Mouse (Mus musculus) gastrocnemius, adult 8-10 months (tissue): ENCODE data around the gene Enpp6. TPM values are rescaled to one million over a fixed set of nuclear protein-coding genes. Genes with fewer than 3 reads are reported as not detected.
"Not testable (repeated sequence)": the region's sequence is repeated elsewhere in the genome, so short reads cannot be mapped to it uniquely, and the experiment has no call there.

Experiments used
- DNase-seq, 2 experiments: peaks; one replicate each; pipeline ENCODE4 v3.0.0; 2022; ENCODE audit warnings: low spot score in 2 of 2
- total RNA-seq, 4 experiments: library from RNA; stranded (reverse); gene quantifications; 2 replicates each; pipeline ENCODE4 v1.2.4; 2022

The Enpp6 gene
- total RNA-seq, 4 experiments from 2014 or later: 0.22 to 0.97 (median 0.31) TPM

DNA sequence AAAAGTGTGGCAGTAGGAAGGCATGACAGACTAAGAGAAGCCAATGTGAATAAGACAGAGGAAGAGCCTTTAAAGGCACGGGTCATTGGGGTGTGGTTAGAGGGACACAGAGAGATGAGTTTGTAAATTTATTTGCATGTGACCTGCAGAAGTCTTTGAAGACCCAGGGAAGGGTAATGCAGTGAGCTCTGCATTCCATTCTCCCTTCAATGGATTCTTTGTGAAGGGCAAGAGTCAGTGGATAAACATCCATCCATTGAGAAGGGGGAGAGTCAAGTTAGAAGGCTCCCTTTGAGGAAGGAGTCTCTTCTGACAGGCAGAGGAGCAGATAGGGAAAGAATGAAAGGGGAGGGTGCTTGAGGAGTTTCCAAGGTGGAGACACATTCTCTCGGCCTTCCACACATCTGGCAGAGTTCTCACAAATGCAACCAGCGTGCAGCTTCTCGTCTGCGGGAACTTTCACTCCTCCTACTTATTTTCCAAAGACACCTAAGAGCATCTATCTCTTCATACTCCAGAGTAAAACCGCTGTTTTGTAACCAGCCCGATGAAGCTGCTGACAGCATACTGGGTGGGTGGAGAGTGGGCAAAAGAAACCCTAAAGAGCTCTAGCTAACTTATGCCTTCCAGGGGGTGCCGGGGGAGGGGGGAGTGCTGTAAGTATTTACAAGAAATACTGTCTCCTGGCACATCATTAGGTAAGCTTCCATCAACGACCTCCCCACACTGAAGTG is 9.4 kb downstream of the Enpp6 start:
- no peak for DNase-seq

DNA sequence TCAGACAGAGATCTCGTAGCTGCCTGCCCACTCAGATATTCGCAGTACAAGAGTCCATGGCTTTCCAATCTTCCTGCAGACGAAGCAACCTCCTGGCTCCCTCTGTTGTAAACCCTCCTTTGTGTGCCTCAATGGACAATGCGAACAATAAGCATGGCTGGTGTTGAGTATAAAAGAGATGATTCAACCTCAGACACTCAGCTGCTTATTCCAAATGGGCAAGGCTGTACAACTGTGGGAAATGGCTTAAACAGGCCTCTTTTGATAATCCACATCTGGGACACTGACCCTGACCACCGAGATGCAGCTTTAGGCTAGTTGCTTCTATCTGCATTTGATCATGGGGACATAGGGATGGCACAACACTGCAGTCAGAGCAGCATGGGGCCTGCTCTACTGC is 19.0 kb downstream of the Enpp6 start:
- DNase-seq: no peak

DNA sequence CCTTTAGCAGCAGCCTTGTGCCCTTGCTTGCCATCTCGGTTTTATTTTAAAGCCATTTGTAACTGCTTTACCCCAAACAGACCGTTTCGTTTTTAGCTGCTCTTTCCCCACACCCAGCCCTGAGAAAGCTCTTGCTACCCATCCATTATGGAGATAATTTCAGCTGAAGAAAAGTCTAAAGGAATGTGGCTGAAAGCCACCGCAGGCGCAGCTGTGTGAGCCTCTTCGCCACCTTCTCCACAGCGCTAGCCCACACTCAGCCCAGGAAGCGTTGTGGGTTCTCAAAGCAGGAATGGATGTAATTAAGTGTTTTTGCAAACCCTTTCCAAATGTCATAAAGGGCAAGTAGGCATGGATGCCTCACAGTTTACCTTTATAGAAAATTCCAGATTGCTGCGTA is 20.1 kb downstream of the Enpp6 start:
- no peak for DNase-seq

DNA sequence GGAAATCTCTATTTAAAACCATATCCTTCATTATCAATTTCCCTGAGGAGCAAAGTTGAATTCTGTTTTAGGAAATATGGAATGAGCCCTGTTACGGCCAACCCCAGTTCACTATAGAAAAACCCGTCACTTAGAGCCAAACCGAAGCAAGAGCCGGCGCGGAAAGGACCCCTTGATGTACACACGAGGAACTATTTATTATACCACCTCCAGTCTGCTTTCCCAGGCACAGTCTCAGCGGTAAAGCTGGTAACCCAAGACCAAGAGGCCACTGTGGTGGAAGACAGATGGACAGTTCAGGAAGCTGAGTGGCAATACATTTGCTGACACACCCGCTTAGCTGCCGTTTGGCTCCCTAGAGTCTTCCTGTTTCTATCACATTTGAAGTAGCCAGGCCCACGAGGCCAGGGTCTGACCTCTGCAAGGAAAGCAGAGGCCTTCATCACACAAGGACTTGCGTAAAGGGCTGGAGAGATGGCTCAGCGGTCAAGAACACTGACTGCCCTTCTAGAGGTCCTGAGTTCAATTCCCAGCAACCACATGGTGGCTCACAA is 21.6 kb downstream of the Enpp6 start:
- DNase-seq: no peak

DNA sequence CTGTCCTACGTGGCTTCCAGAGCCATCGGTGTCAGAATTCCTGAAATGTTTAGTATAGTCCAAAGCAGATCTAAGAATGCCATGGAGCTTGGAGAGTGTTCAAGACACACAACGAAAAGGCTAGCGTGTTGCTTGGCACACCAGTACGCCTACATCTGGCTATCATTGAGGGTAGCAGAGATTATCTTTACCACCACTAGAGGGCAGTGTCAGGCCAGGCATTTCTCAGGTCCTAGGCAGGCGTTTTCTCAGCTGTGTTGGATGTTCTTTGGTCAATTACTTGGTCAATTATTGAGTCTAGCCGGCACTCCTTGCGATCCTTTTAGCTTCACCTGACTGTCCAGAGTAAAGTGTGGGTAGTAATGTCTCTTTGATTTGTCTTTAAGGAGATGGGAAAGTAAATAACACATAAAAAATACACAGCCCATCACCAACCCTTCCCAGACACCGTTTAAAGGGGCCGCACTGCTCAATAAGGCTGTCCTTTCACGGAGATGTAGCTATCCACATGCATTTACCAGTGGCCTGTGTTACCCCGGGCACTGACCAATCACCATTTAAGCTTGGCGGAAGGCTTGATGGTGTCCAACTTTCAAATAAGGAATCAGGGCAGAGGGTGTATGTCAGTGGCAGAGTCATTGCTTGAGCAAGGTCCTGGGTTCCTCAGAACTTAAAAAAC is 29.7 kb downstream of the Enpp6 start:
- peak; percentile 21 to 24 for DNase-seq

DNA sequence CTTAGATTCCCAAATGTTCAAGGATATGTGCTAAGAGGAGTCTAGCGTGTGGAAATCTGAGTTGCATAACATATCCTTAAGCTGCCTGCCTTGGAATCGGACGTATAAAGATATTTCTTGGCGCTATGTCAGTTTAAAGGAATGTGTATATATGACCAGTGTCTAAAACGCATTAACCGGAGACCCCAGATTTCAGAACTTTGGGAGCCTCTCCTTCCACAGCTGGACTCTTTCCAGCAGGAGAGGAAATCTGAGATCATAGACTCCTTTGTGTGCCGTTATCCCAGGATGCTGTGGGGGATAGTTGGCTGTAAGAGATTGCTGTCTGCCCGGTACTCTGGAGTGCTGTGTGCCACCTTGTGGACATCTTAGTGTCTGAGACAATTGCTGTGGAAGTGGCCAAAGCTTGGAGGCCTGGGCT is 34.5 kb downstream of the Enpp6 start:
- no peak for DNase-seq

DNA sequence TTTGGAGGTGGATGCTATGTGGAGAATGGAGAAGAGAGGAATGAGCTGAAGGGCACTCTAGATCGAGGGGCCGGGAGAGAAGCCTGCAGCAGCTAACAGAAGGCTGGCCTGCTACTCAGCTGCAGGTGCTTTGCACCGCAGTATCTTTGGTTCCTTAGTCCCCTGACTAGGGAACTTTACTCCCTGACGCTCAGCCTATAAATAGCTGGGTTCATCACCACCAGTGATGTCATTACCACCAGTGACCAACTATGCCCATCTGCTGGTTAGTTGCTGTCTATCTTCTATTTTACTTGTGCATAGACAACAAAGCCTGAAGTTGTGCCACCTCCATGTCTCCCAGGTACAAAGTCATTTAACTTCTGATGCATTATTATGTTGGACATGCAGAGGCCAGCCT is 37.9 kb downstream of the Enpp6 start:
- no peak for DNase-seq

DNA sequence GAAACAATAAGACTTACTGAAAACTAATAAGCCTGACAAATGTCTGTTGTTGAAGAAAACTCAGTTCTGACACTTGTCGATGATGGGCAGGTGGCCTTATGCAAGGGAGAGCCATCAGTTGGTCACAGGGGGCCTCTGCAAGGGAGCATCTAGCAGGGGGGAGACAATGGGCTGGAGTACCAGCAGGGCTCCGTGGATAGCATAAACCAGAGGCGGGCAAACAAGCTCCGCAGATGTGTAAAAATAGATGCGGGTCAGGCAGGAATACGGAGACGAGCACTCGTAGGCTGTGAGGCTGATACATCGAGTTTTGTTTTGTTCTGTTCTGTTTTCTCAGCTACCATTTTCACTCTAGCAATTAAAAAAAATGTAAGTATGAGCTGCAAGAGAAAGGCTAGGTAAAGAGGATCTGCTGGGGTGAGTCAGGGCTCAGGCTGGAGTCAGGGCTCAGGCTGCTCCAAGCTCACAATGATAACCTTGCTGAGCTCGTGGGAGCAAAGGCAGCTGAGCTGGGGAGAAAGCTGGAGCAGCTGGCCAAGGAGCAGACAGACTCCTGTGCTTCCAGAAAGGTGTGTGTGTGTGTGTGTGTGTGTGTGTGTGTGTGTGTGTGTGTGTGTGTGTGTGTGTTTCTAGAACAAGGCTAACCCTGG is 40.3 kb downstream of the Enpp6 start:
- no peak for DNase-seq

DNA sequence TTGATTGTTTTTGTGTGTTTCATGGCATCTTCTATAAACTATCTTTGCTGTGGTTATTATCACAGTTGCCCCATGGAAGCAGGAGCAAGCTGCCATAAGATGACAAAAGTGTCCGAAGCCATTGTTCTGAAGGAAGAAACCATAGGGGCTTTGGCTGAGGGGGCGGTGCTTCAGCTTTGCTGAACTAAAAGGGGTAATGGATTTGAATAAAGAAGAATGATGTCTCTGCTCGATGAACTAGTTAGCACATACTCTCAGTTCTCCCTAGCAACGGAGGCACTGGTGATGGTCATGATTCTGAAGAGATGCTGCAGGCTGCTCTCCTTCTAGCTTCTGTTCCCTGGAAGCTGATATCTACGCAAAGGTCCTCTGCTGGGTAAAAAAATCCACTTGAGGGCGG is 41.8 kb downstream of the Enpp6 start:
- DNase-seq: no peak

DNA sequence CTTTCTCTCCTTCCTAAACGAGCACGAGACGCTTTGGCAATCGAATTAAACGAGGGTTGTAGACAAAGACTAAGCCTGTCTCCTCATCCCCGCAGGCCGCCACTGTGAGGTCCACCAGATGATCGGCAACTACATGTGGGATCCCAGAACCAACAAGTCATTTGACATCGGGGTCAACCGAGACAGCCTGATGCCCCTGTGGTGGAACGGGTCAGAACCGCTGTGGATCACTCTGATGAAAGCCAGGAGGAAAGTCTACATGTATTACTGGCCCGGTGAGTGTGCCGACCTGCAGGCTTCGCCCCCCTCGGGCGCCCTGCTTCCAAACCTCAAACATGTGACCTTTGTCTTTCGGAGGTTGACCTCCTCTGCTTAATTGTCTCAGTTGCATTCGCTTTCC is 43.6 kb downstream of the Enpp6 start:
- DNase-seq: no peak

DNA sequence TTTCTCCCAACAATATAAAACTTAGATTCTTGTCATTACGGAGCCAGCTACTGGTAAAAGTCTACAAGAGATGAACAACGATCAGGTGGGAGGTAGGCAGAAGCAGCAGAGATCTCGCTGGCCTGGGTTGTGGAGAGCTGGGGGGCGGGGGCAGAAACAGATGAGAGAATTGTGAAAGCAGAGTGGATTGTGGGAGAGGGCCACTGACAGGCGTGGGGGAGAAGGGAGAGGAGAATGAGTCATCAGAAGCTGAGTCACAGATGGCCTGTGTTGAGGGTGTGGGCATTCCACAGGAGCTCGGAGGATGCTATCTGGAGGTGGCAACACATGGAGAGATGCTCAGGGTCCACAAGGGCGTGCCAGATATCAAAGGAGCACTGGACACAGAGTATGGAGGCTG is 45.4 kb downstream of the Enpp6 start:
- DNase-seq: no peak

DNA sequence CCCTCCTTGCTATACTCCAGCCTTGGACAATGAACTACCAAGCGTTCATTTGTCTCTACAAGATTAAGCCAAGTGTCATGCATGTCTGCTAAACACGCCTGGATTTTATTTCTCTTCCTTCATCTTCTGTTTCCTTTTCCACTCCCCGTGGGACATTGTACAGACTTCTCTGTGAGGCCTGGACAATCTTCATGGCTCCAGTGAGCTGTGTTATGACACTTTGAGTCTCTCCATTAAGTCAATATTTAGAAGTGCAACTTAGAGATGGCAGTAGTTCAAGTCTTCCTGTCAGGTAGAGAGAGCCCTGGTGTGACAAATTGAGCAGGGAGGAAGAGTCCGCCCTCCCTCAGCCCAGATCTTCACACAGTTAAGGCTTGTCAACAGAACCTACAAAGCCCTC is 47.3 kb downstream of the Enpp6 start:
- DNase-seq: no peak

DNA sequence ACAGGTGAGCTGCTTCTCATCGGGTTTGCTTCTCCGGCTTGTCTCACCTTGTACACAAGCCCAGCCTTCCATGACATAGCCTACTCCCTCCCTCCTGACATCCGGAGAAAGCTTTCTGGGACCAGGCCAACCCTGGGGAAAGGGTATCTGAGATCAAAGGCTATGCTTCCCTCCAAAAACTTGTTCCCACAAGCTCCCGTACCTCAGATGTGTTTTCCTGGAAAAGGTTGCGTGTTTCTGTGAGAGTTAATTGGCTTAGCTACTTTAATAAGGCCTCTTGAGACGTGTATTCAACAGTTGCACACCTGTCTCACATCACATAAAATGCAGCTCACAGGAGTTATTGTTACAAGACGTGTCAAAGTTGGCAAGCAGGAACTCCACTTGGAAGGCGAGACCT is 49.8 kb downstream of the Enpp6 start:
- DNase-seq: no peak

DNA sequence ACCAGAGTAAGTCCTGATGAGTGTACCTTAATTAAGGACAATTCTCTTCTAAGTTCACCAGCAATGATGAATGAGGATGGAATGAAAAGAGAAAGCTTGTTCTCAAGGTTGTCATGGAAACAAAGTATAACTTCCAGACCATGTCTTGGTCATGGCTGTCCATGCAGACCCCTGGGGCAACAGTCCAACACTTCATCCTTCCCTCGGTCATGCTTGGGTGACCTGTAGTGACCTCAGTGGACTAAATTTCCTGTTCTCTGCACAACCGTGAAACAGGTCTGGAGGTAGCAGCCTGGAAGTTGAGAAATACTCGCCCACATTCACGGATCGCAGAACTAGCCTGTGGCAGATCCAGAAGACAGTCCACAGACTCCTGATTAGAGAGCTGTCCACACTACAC is 50.7 kb downstream of the Enpp6 start:
- no peak for DNase-seq

DNA sequence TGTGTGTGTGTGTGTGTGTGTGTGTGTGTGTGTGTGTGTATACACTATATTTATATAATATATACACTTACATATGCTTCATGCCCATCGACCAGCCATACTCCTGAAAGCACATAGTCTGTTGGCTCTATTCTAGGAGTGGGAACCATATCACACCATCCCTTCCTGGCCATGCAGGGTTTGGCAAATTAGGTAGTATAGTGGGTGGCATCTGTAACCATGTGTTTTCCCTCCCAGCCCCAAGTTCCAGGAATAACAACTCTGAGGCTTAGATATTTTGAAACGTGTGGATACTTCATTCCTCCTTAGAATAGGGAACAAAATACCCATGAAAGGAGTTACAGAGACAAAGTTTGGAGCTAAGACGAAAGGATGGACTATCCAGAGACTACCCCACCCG is 53.5 kb downstream of the Enpp6 start:
- not testable (repeated sequence) for DNase-seq

DNA sequence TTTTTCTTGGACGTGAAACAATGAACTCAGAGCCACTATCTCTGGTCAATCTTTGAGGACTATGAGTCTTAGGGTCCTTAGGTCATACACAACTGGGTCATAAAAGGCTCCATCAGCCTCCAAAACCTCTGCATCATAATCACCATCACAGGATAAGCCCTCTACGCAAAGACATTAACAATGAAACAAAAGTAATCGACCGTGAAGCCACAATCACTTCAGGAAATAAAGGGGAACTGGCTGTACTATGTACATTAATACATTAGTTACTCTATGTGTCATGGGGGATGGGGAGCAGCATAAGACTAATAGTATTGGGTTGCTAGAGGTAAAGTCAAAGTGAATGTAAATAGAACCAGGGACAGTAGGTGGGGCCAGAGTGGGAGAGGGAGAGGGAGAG is 59.7 kb downstream of the Enpp6 start:
- DNase-seq: no peak

DNA sequence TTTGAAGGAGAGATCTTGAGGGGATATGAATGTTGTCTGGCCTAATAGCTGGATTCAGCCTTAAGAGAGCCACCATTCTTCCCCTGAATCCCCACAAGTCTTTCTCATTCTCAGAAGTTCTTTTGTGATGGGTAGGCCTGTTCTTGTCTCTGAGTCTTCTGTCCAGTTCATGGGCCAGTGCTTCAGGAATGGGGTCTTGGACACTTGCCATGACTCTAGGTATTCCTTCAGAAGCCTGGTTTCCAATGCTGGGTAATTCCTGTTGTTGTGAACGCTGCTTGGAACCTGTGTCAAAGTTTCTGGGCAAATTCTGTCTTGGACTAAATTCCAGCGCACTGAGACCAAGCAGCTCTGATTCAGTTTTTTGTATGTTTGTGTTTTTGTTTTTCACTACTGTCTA is 60.5 kb downstream of the Enpp6 start:
- no peak for DNase-seq

DNA sequence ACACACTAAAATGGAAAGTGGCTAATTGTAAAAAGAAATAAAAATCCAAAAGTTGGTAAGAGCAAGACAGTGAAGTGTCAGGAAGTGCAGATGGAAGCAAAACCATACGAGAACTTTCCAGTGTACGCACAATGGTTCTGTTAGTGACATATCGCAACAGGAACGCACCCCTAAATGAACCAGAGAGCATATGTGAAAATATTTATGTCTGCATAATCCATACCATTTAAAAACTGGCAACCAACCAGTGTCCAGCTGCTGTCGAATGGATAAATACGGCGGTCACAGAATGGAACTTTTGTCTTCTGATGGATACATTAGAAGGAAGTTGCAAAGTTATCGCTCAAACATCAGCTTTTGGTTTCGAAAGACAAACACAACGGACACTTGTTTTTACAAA is 61.9 kb downstream of the Enpp6 start:
- no peak for DNase-seq

DNA sequence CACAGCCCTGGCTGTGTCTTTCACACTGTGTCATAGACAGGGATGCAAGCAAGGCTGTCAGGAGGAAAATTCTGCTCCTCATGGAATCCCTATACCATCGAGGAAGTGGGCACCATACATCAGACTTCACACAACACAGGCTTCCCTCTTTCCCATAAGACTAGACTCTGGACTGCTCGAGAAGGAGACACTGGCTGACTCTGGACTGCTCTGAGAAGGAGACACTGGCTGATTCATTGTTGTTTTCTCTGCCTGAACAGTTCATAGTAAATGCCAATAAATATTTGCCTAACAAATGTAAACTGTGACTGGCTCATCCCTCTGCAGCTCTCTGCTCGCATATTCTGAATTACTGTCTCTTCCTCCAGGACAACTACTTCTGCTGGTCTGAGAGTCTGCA is 66.0 kb downstream of the Enpp6 start:
- no peak for DNase-seq

DNA sequence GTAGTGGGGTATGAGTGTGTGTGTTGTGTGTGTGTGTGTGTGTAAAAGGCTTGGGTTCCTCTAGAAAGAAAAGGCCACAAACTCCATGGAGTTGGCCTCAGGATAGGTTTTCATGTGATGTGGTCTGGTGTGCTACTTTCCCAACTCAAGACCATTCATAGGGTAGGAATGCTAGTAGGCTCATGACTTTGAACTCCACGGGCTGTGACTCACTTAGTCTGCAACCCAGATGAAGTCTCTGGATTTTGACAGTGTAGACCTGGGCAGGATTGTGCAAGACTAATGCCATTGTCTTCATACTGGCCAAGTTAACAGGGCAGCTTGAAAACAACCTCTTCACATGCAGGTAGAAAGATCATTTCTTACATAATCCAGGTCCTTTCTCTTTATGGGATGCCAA is 69.4 kb downstream of the Enpp6 start:
- DNase-seq: no peak

DNA sequence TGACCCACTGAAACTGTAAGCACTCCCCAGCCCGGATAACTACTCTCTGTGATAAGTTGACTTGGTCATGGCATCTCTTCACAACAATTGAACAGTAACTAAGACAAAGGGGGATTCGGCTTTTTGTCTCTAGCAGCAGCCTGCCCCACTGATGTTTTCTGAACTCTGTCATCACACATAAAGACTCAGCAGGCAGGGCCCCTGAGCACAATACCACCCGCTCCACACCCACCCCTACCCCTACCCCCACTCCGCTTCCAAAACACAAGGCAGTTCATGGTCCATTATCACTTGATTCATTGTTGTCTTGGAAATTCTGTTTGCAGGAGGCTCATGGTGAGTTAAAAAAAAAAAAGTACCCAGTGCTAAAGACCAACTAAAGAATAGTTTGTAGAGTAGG is 71.8 kb downstream of the Enpp6 start:
- no peak for DNase-seq

DNA sequence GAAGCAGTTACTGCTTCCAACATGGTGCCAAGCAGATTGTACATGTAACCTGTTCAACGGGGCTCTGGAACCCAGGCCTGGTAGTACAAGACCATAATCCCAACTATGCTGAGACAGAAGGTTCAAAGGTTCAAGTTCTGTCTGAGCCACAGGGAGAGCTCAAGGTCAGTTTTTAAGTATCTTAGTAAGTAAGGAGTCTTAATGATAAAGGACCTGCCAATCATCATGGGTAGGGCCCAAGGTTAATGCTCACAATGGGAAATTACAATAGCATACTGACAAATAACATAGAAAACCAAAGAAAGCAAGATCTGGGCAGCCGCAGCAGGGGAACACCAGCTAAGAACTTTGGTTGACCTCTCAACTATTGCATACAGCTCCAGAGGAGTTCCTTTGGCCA is 72.3 kb downstream of the Enpp6 start:
- DNase-seq: no peak
